ENCODE assay signal across 8 mouse cellular contexts in genomic region chr13:23561883-23562659, GRCm38 (mm10). TPM values are rescaled to one million over a fixed set of nuclear protein-coding genes. Genes with fewer than 3 reads are reported as not detected.
DNase-seq lines count a peak whose midpoint lies in the region; ATAC-seq lines count a peak whose summit lies in the region.
"Not testable (repeated sequence)": the region's sequence is repeated elsewhere in the genome, so short reads cannot be mapped to it uniquely, and the experiment has no call there.

TSS of gene Hist1h3e (minus strand) at chr13:23562369.

- peak; percentile 77; the same call in 1 of the 2 replicates for ATAC-seq in heart, embryonic 13.5 days (ENCODE audit: extremely low read depth, insufficient number of reproducible peaks, low FRiP score, low TSS enrichment)
- ATAC-seq in liver, embryonic 12.5 days, result peak; percentile 93
- peak; percentile 92 for ATAC-seq in stomach, embryonic 15.5 days (ENCODE audit: insufficient read depth, low FRiP score, low read depth)

- H3K4me2 ChIP-seq in heart, embryonic 13.5 days, result peak within 1 kb of the TSS; percentile 78
- H3K4me2 ChIP-seq in liver, embryonic 12.5 days, result peak within 1 kb of the TSS; percentile 82
- peak within 1 kb of the TSS; percentile 70 for H3K4me2 ChIP-seq in stomach, embryonic 15.5 days

- H3K36me3 ChIP-seq in heart, embryonic 13.5 days; liver, embryonic 12.5 days; stomach, embryonic 15.5 days: not testable (repeated sequence)

- peak within 1 kb of the TSS; percentile 75 for H3K4me3 ChIP-seq in brown adipose tissue, adult 24 weeks (ENCODE audit: insufficient read depth, low read depth, low read length)
- peak within 1 kb of the TSS; percentile 53 for H3K4me3 ChIP-seq in heart, embryonic 13.5 days
- H3K4me3 ChIP-seq in liver, embryonic 12.5 days, result peak within 1 kb of the TSS; percentile 53
- H3K4me3 ChIP-seq in stomach, embryonic 15.5 days (replicated peaks), result peak within 1 kb of the TSS; percentile 45

- peak within 1 kb of the TSS; percentile 70 for H3K27ac ChIP-seq in brown adipose tissue, adult 24 weeks (replicated peaks; ENCODE audit: low read depth, low read length)
- H3K27ac ChIP-seq in heart, embryonic 13.5 days (replicated peaks), result peak within 1 kb of the TSS; percentile 94
- H3K27ac ChIP-seq in liver, embryonic 12.5 days, result peak within 1 kb of the TSS; percentile 99
- H3K27ac ChIP-seq in stomach, embryonic 15.5 days, result peak within 1 kb of the TSS; percentile 98

- WGBS in heart, embryonic 13.5 days, result under 1% methylated on average over 55 of the region's 67 CpGs
- 0% methylated on average over 57 of the region's 67 CpGs for WGBS in liver, embryonic 12.5 days (ENCODE audit: insufficient replicate concordance)
- under 1% methylated on average over 62 of the region's 67 CpGs for WGBS in stomach, embryonic 15.5 days

- not testable (repeated sequence) for H3K9me3 ChIP-seq in heart, embryonic 13.5 days; liver, embryonic 12.5 days (replicated peaks); stomach, embryonic 15.5 days

- H3K4me1 ChIP-seq in brown adipose tissue, adult 24 weeks (ENCODE audit: control insufficient read depth, insufficient read depth, insufficient read length, low read length); heart, embryonic 13.5 days; stomach, embryonic 15.5 days: not testable (repeated sequence)
- peaks cover 49% of the 10 kb centered on the region for H3K4me1 ChIP-seq in liver, embryonic 12.5 days

- not testable (repeated sequence) for H3K27me3 ChIP-seq in heart, embryonic 13.5 days (replicated peaks); liver, embryonic 12.5 days (replicated peaks); stomach, embryonic 15.5 days (replicated peaks)

- peak; percentile 97 for DNase-seq in CD4-positive helper T cell, adult 2 months (ENCODE audit: low read depth, low spot score)
- DNase-seq in fat pad, adult 2 months (ENCODE audit: extremely low read depth, low read depth, low spot score), result peak; percentile 92
- DNase-seq in kidney, postnatal 10 days, result peak; percentile 95
- peak; percentile 93 to 95 for DNase-seq in natural killer cell, adult 2 months (ENCODE audit: low spot score in 2 of 2)

- H3K9ac ChIP-seq in heart, embryonic 13.5 days, result peak within 1 kb of the TSS; percentile 80
- peak within 1 kb of the TSS; percentile 77 for H3K9ac ChIP-seq in liver, embryonic 12.5 days
- H3K9ac ChIP-seq in stomach, embryonic 15.5 days, result 0 out of 2 replicates have a peak within 1 kb of the TSS, but pooled peaks have one; percentile 5

RNA-seq across cellular contexts. Expression of gene Hist1h3e, which starts in this region (rescaled TPM):
- polyA plus RNA-seq in brown adipose tissue, adult 24 weeks (2012; ENCODE audit: insufficient read depth, insufficient read length, missing spikeins), result 2.8 and 2.9 TPM in 2 replicates
- 1.5 and 2.2 TPM in 2 replicates for polyA plus RNA-seq in heart, embryonic 13.5 days (2015; fragmentation: Nextera tagmentation; extraction: Ambion mirVana)
- polyA plus RNA-seq in liver, embryonic 12.5 days (2016; fragmentation: Nextera tagmentation; extraction: Ambion mirVana), result 4.9 and 6.2 TPM in 2 replicates
- 6.7 TPM in 2 replicates for polyA plus RNA-seq in stomach, embryonic 15.5 days (2015; fragmentation: Nextera tagmentation; extraction: Ambion mirVana)

Comparison
In these comparisons a context has a peak if more than half of its experiments do, and no peak if none do; other contexts are left out.
1. Peak in every context shown above with its lines: DNase-seq, ATAC-seq, H3K4me3 ChIP-seq and H3K27ac ChIP-seq.
2. H3K9ac ChIP-seq: peak in every context shown above with its lines; median percentile 80 in heart, embryonic 13.5 days; 77 in liver, embryonic 12.5 days; 5 in stomach, embryonic 15.5 days.